8 mouse cellular contexts compared by ENCODE assay signal in genomic region chr7:92776647-92777046, GRCm38 (mm10). TPM values are rescaled to one million over a fixed set of nuclear protein-coding genes. Genes with fewer than 3 reads are reported as not detected.
A peak's percentile ranks its signal among the peaks of the same experiment; 100 is the strongest.
DNase-seq lines count a peak whose midpoint lies in the region; ATAC-seq and TF ChIP-seq lines count a peak whose summit lies in the region.

No protein-coding gene starts in this region.

- H3K4me1 ChIP-seq in testis, adult 2 months (ENCODE audit: control insufficient read depth, insufficient read depth, low read length), result no peaks in the 10 kb centered on the region
- peaks cover 36% of the 10 kb centered on the region for H3K4me1 ChIP-seq in limb, embryonic 12.5 days (replicated peaks)
- no peaks in the 10 kb centered on the region for H3K4me1 ChIP-seq in stomach, postnatal 0 days (replicated peaks; ENCODE audit: control insufficient read depth, insufficient read depth)

- TF ChIP-seq POLR2A in testis, adult 2 months (IDR thresholded peaks at IDR 0.05; ENCODE audit: control insufficient read depth, low read depth, low read length), result no peak

- DNase-seq in embryo, embryonic 10 days (ENCODE audit: low spot score), result peak; percentile 23
- DNase-seq in embryo, embryonic 9.5 days (ENCODE audit: extremely low spot score), result no peak
- DNase-seq in testis, postnatal 10 days (ENCODE audit: low spot score), result no peak
- no peak for DNase-seq in stomach, postnatal 0 days (ENCODE audit: low spot score)
- no peak for DNase-seq in kidney, adult 8-10 months
- DNase-seq in left cerebral cortex, postnatal 25 days (ENCODE audit: low spot score in 2 of 2), result no peak

- peak; percentile 35; the same call in 1 of the 2 replicates for ATAC-seq in limb, embryonic 12.5 days (ENCODE audit: insufficient number of reproducible peaks, insufficient read depth, low FRiP score, low TSS enrichment, low read depth)
- no peak for ATAC-seq in stomach, postnatal 0 days (ENCODE audit: low FRiP score, low TSS enrichment)

- peak overlapping the region; percentile 62 for H3K4me2 ChIP-seq in limb, embryonic 12.5 days
- H3K4me2 ChIP-seq in stomach, postnatal 0 days (replicated peaks; ENCODE audit: low read depth), result peak overlapping the region; percentile 44

- peak overlapping the region; percentile 42; the same call in 1 of the 2 replicates for H3K27ac ChIP-seq in testis, adult 2 months (ENCODE audit: control insufficient read depth, insufficient read depth, low read depth, low read length)
- peak overlapping the region; percentile 97 for H3K27ac ChIP-seq in limb, embryonic 12.5 days
- H3K27ac ChIP-seq in stomach, postnatal 0 days (replicated peaks), result peak overlapping the region; percentile 35; the same call in 1 of the 2 replicates

- H3K4me3 ChIP-seq in testis, adult 2 months (ENCODE audit: control insufficient read depth, low read depth, low read length), result no peak overlapping the region
- peak overlapping the region; percentile 30 for H3K4me3 ChIP-seq in limb, embryonic 12.5 days (replicated peaks)
- H3K4me3 ChIP-seq in stomach, postnatal 0 days (ENCODE audit: low read depth, low read length), result no peak overlapping the region

- H3K9me3 ChIP-seq in limb, embryonic 12.5 days, result no peaks in the 10 kb centered on the region
- H3K9me3 ChIP-seq in stomach, postnatal 0 days (ENCODE audit: control insufficient read depth, low read length), result no peaks in the 10 kb centered on the region

- no peaks in the 10 kb centered on the region for H3K36me3 ChIP-seq in testis, adult 2 months (ENCODE audit: control insufficient read depth, insufficient read depth, low read length)
- no peaks in the 10 kb centered on the region for H3K36me3 ChIP-seq in limb, embryonic 12.5 days
- no peaks in the 10 kb centered on the region for H3K36me3 ChIP-seq in stomach, postnatal 0 days (ENCODE audit: control insufficient read depth, insufficient read depth, low read length)

- no peak for TF ChIP-seq CTCF in testis, adult 2 months (IDR thresholded peaks at IDR 0.05; ENCODE audit: control insufficient read depth, insufficient read depth, insufficient replicate concordance, low read depth, low read length)
- no peak for TF ChIP-seq CTCF in stomach, postnatal 0 days (IDR thresholded peaks at IDR 0.05; ENCODE audit: low read depth)

- H3K27me3 ChIP-seq in testis, adult 2 months (ENCODE audit: control insufficient read depth, insufficient read depth, low read length), result no peaks in the 10 kb centered on the region
- H3K27me3 ChIP-seq in limb, embryonic 12.5 days, result no peaks in the 10 kb centered on the region
- no peaks in the 10 kb centered on the region for H3K27me3 ChIP-seq in stomach, postnatal 0 days (ENCODE audit: control insufficient read depth, insufficient read depth, low read length)

- 38% methylated on average over 4 of the region's 4 CpGs for WGBS in limb, embryonic 12.5 days
- 44% methylated on average over 4 of the region's 4 CpGs for WGBS in stomach, postnatal 0 days

- intact Hi-C loops in left cerebral cortex, postnatal 25 days (cut with DNase I), result loop anchor here (2.0 kb wide), 1 partner anchor 36 kb away; the partner anchor contains the start of gene Rab30

- peak overlapping the region; percentile 34; the same call in 1 of the 2 replicates for H3K9ac ChIP-seq in limb, embryonic 12.5 days (replicated peaks)
- H3K9ac ChIP-seq in stomach, postnatal 0 days (ENCODE audit: low read length), result no peak overlapping the region

- no peak for TF ChIP-seq EP300 in stomach, postnatal 0 days (optimal IDR thresholded peaks at IDR 0.05)

RNA-seq across cellular contexts. Expression of gene Rab30, which starts 35.2 kb away (rescaled TPM):
- 0.63 and 1.3 TPM in 2 replicates for polyA plus RNA-seq in testis, adult 2 months (2012; rRNA removed)
- 11.8 and 18.0 TPM in 2 replicates for polyA plus RNA-seq in limb, embryonic 12.5 days (2016; fragmentation: Nextera tagmentation; extraction: Ambion mirVana)
- polyA plus RNA-seq in stomach, postnatal 0 days (2015; fragmentation: Nextera tagmentation; extraction: Ambion mirVana), result 12.1 and 13.3 TPM in 2 replicates
- total RNA-seq in left cerebral cortex, postnatal 25 days (2021), result 10 to 100 TPM; 40.4 to 41.8 TPM

Comparison
In these comparisons a context has a peak if more than half of its experiments do, and no peak if none do; other contexts are left out.
1. H3K27ac ChIP-seq: peak in every context shown above with its lines; median percentile 97 in limb, embryonic 12.5 days; 42 in testis, adult 2 months; 35 in stomach, postnatal 0 days.